Mouse (Mus musculus) adrenal gland, adult (tissue): ENCODE results near the gene Fam71f2.

Experiments
- DNase-seq, 2 experiments: peaks; one replicate each; pipeline ENCODE4 v3.0.0; 2022 to 2023; ENCODE audit warnings: low spot score in 1 of 2; ENCODE audit not compliant: inconsistent age in 2 of 2

The Fam71f2 gene

GRCm38 (mm10) chr6:29279293-29279692, at the start of gene Fam71f2:
Gene Fam71f2, plus strand, starts transcription at chr6:29279593.
- DNase-seq: no peak

- DNase-seq: no peak
Measured at GRCm38 (mm10) chr6:29230386-29230785, 49.0 kb upstream of the Fam71f2 start.

GRCm38 (mm10) chr6:29231799-29232198, 47.6 kb upstream of the Fam71f2 start:
- no peak for DNase-seq

GRCm38 (mm10) chr6:29232321-29232720, 47.1 kb upstream of the Fam71f2 start:
- no peak for DNase-seq

GRCm38 (mm10) chr6:29233710-29234109, 45.7 kb upstream of the Fam71f2 start:
- DNase-seq: no peak

- DNase-seq: peak in 1 of 2 experiments; percentile 41
Measured at GRCm38 (mm10) chr6:29234272-29234671, 45.1 kb upstream of the Fam71f2 start.

GRCm38 (mm10) chr6:29240806-29241205, 38.6 kb upstream of the Fam71f2 start:
- DNase-seq: peak; percentile 33 to 83

GRCm38 (mm10) chr6:29241697-29242096, 37.7 kb upstream of the Fam71f2 start:
- peak in 1 of 2 experiments; percentile 44 for DNase-seq

GRCm38 (mm10) chr6:29242265-29242664, 37.1 kb upstream of the Fam71f2 start:
- DNase-seq: no peak

GRCm38 (mm10) chr6:29245272-29246120, 33.9 kb upstream of the Fam71f2 start:
- DNase-seq: no peak

GRCm38 (mm10) chr6:29246183-29246582, 33.2 kb upstream of the Fam71f2 start:
- DNase-seq: no peak

- no peak for DNase-seq
Measured at GRCm38 (mm10) chr6:29246585-29246984, 32.8 kb upstream of the Fam71f2 start.

GRCm38 (mm10) chr6:29247072-29247471, 32.3 kb upstream of the Fam71f2 start:
- peak in 1 of 2 experiments; percentile 41 for DNase-seq

GRCm38 (mm10) chr6:29259418-29259817, 20.0 kb upstream of the Fam71f2 start:
- no peak for DNase-seq

GRCm38 (mm10) chr6:29261831-29262230, 17.6 kb upstream of the Fam71f2 start:
- no peak for DNase-seq

GRCm38 (mm10) chr6:29263650-29264455, 15.5 kb upstream of the Fam71f2 start:
- DNase-seq: peak in 1 of 2 experiments; percentile 70

GRCm38 (mm10) chr6:29264456-29264781, 15.0 kb upstream of the Fam71f2 start:
- no peak for DNase-seq

- DNase-seq: no peak
Measured at GRCm38 (mm10) chr6:29266936-29267335, 12.5 kb upstream of the Fam71f2 start.

GRCm38 (mm10) chr6:29269006-29269668, 10.3 kb upstream of the Fam71f2 start:
- no peak for DNase-seq

- DNase-seq: peak; percentile 23 to 63
Measured at GRCm38 (mm10) chr6:29270961-29271360, 8.4 kb upstream of the Fam71f2 start.

- DNase-seq: peak; percentile 95 to 97
Measured at GRCm38 (mm10) chr6:29272312-29273072, 6.9 kb upstream of the Fam71f2 start, which contains the start of gene Hilpda. Gene Hilpda, plus strand, starts transcription at chr6:29272488.
